24 mouse cellular contexts compared by ENCODE assay signal in the genomic region with DNA sequence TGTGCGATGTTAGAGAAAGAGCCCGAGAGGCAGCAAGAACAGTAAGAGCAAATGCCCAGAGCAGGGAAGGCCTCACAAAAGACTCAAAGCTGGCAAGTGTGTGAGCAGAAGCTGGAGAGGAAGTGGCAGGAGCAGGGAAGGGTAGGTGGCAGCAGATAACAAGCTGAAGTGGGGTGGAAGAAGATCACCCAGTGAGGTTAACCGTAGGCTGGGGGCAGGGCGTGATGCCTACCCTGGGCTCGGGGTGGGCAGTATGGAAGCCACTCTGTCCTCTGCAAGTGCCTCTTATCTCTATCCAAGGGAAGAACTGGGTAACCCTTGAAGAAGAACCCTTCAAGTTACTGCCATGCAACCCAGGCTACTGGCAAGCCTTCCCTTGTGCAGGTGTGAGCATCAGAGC.
DNase-seq lines count a peak whose midpoint lies in the region; ATAC-seq and TF ChIP-seq lines count a peak whose summit lies in the region.
"Had no signal": no experiment of that assay in that cellular context is flagged by ENCODE, and none has a peak within 500 bp of the region (broad histone marks: within the 10 kb centered on the region; RNA-seq: fewer than 3 reads in every experiment).

No protein-coding gene starts in this region.

- no peak for TF ChIP-seq POLR2A in thymus, adult 2 months (IDR thresholded peaks at IDR 0.05; ENCODE audit: control insufficient read depth, extremely low read depth, insufficient read depth, low read length, poor library complexity)

- peak; percentile 21 for DNase-seq in thymus, adult 2 months
- DNase-seq in thymus, postnatal 0 days (ENCODE audit: low spot score) = no peak
- peak; percentile 40 for DNase-seq in MEL-GATA-1-ER (ENCODE audit: extremely low read depth, low read depth)
- DNase-seq in thymus, postnatal 36 days = peak; percentile 17 to 25
- no peak for DNase-seq in heart, adult 18-20 months
- no peak for DNase-seq in yolk sac, embryonic 10.5 days (ENCODE audit: low spot score)
- no peak for DNase-seq in retina, postnatal 1 day
- DNase-seq: adrenal gland, adult 2 months; adrenal gland, postnatal 14 days; B cell, adult 2 months; cerebellum, adult 11 months; cerebellum, adult 2 months; cerebellum, adult 9-11 months; cerebellum, postnatal 25 days; gastrocnemius, postnatal 10 days; gastrocnemius, postnatal 36 days had no signal

- no peaks in the 10 kb centered on the region for H3K27me3 ChIP-seq in thymus, adult 2 months (ENCODE audit: control insufficient read depth, insufficient read depth, low read length)
- H3K27me3 ChIP-seq: Patski had no signal

- H3K27ac ChIP-seq in thymus, adult 2 months (ENCODE audit: control insufficient read depth, insufficient read depth, low read length) = no peak overlapping the region
- H3K27ac ChIP-seq: forebrain, embryonic 10.5 days; forebrain, embryonic 13.5 days; hindbrain, embryonic 10.5 days; hindbrain, embryonic 13.5 days had no signal

- H3K36me3 ChIP-seq in thymus, adult 2 months (ENCODE audit: control insufficient read depth, insufficient read depth, low read length) = no peaks in the 10 kb centered on the region
- H3K36me3 ChIP-seq: forebrain, embryonic 10.5 days; hindbrain, embryonic 10.5 days; hindbrain, embryonic 13.5 days had no signal

- H3K4me3 ChIP-seq in thymus, adult 2 months (ENCODE audit: control insufficient read depth, insufficient read depth, low read length) = no peak overlapping the region
- H3K4me3 ChIP-seq: forebrain, embryonic 10.5 days; forebrain, embryonic 13.5 days; hindbrain, embryonic 10.5 days; hindbrain, embryonic 13.5 days had no signal

- TF ChIP-seq CTCF in thymus, adult 2 months (IDR thresholded peaks at IDR 0.05; ENCODE audit: borderline replicate concordance, control insufficient read depth, extremely low read depth, insufficient read depth, low read length, poor library complexity) = no peak

- ATAC-seq in megakaryocyte progenitor cell, adult 5-6 weeks (replicated peaks; ENCODE audit: poor library complexity) = peak; percentile 84
- ATAC-seq: forebrain, embryonic 13.5 days; forebrain, embryonic 16.5 days; hindbrain, embryonic 16.5 days; Patski had no signal

- peaks cover 5% of the 10 kb centered on the region; the same call in 1 of the 2 replicates for H3K4me1 ChIP-seq in thymus, adult 2 months (replicated peaks; ENCODE audit: control insufficient read depth, insufficient read depth, low read length)
- H3K4me1 ChIP-seq: forebrain, embryonic 13.5 days; hindbrain, embryonic 10.5 days had no signal

- WGBS in thymus, adult 2 months = 22% methylated on average over 5 of the region's 5 CpGs

Comparison
In these comparisons a context has a peak if more than half of its experiments do, and no peak if none do; other contexts are left out.
1. DNase-seq: peak in thymus, adult 2 months (single experiment), MEL-GATA-1-ER (single experiment) and thymus, postnatal 36 days (2 of 2); none in thymus, postnatal 0 days (single experiment), heart, adult 18-20 months (0 of 2), yolk sac, embryonic 10.5 days (single experiment) and retina, postnatal 1 day (single experiment).